Mouse (Mus musculus): ENCODE data around the gene Lrrc27.

Gene Lrrc27

DNA sequence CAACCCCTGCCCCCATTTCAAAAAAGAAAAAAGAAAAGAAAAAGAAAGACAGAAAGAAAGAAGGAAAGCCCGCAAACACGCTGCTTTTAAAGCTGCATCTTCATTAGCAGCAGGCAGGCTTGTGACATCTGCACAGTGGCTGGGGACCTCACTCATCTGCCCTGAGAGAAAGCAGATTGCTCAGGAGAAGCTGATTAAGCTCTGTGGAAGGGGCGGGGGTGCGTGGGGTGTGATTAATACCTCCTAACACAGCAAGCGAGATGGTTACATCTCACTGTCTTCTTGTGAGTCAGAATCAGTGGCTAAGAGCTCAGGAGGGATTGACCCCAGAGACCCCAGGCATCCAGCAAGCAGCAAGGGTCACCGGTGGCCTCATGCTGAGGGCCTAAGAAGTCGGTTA is 64.7 kb downstream of the Lrrc27 start:
- DNase-seq: no peak

GRCm38 (mm10) chr7:139279571-139279970 is 66.8 kb downstream of the Lrrc27 start:
- no peak for DNase-seq

DNA sequence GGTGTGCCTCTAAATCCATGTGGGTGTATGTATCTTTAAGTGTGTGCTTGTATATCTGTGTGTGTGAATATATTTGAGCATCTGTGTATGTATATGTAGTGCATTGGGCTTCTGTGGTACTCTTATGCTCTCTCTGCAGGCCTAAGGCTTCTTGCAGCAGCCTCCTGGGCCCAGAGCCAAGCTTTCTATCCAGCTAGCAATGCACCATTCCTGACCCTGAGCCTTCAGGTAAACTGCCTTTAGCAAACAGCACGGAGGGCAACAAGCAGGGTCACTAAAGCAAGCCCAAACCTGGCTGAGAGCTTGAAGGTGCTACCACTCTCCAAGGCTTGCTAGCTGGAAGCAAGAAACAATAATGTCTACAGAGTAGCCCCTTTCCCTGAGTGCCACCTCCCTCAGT is 67.3 kb downstream of the Lrrc27 start:
- DNase-seq: no peak

- DNase-seq: peak; percentile 37
Measured at GRCm38 (mm10) chr7:139281195-139281594, 68.4 kb downstream of the Lrrc27 start.

- no peak for DNase-seq
Measured at GRCm38 (mm10) chr7:139282037-139282436, 69.2 kb downstream of the Lrrc27 start.

DNA sequence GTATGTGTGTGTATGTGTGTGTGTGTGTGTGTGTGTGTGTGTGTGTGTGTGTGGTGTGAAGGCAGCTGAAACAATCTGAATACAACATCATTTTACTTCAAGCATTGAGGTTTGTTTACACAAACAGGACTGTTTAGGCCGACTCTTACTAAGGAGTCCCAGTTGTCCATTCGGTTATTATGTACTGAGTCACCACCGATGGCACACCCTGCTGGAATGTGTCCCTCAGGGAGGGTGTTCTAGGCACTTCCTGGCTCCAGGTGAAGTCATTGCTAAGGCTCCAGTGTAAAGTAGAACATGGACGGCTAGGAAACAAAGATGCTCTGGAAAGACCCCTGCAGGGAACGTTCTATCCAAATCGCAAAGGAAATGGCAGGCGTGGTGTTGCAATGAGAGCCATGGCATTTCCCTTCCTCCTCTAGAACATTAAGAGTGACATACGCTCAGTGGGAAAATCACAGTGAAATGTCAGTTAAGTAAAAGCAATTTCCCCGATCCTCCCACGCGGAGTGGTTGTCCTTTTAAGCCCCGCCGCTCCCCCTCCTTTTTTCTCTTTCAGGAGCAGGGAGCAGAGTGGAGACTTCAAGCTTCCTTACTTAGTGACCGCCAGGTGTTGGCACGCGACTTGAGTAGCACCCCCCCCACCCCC is 72.6 kb downstream of the Lrrc27 start:
- DNase-seq: no peak

DNA sequence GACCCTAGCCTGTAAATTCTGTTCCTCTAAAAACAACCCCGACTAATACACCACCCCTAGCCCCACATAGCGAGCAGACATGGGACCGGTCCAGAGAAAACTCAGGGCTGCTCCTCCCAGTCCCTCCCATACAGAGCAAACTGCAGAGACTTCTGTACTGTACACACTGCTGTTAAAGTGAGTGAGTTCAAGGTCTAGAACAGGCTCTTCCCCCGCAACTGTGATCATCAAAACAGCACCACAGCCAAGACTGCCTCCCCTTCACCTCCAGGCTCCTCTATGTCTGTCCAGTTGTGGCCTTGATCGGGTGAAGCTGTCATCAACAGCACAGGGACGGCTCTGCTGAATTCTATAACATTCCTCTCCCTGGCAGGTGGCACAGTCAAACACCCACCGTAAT is 75.8 kb downstream of the Lrrc27 start:
- no peak for DNase-seq
